Mouse (Mus musculus) liver, postnatal 0 days (tissue): Measurements from ENCODE around the gene Gm5426.

Experiments used
- CTCF ChIP-seq: sonication (generic); IDR thresholded peaks from 2 replicates; pipeline ENCODE4 v1.5.1; 2016; ENCODE audit warnings: antibody characterized with exemption, low read depth
- EP300 ChIP-seq: IDR thresholded peaks from 2 replicates; pipeline ENCODE4 v1.6.1; 2016; ENCODE audit warnings: antibody characterized with exemption, low read depth, mild to moderate bottlenecking

DNA sequence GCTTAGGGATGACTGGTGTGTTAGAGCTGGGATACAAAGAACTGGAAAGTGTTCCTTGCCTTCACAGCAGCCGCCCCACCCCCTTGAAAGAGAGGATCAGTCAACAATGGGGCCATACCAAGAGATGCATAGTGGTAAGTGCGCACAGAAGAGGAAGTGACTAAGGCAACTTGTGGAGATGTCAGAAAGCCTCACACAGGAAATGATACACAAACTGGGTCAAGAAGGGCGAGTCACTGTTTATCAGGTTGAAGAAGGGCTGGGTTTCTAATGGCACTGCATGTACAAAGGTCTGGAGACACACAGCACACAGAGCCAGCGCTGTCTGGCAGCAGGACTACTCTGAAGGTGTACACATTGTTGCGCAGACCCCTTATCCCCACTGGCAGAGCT is 45.0 kb downstream of the Gm5426 start:
- TF ChIP-seq CTCF (no peak), EP300 (peak; percentile 49)
